26 mouse cellular contexts compared by ENCODE assay signal in genomic region chr2:127074116-127074515, GRCm38 (mm10).
"Had no signal": no experiment of that assay in that cellular context is flagged by ENCODE, and none has a peak within 500 bp of the region (broad histone marks: within the 10 kb centered on the region; RNA-seq: fewer than 3 reads in every experiment).

No protein-coding gene starts in this region.

- H3K27me3 ChIP-seq: embryonic facial prominence, embryonic 12.5 days; embryonic facial prominence, embryonic 13.5 days; embryonic facial prominence, embryonic 15.5 days; forebrain, embryonic 12.5 days; forebrain, embryonic 13.5 days; forebrain, embryonic 15.5 days had no signal

- H3K36me3 ChIP-seq: embryonic facial prominence, embryonic 10.5 days; embryonic facial prominence, embryonic 12.5 days; embryonic facial prominence, embryonic 13.5 days; embryonic facial prominence, embryonic 15.5 days; forebrain, embryonic 10.5 days; forebrain, embryonic 12.5 days; forebrain, embryonic 15.5 days had no signal

- H3K9me3 ChIP-seq: embryonic facial prominence, embryonic 10.5 days; embryonic facial prominence, embryonic 12.5 days; embryonic facial prominence, embryonic 13.5 days; embryonic facial prominence, embryonic 15.5 days; forebrain, embryonic 10.5 days; forebrain, embryonic 12.5 days; forebrain, embryonic 13.5 days; forebrain, embryonic 15.5 days had no signal

- H3K27ac ChIP-seq: embryonic facial prominence, embryonic 10.5 days; embryonic facial prominence, embryonic 12.5 days; embryonic facial prominence, embryonic 13.5 days; embryonic facial prominence, embryonic 15.5 days; forebrain, embryonic 10.5 days; forebrain, embryonic 12.5 days; forebrain, embryonic 13.5 days; forebrain, embryonic 15.5 days; gastrocnemius, adult 2 months; heart, adult 2 months had no signal

- H3K4me3 ChIP-seq: embryonic facial prominence, embryonic 10.5 days; embryonic facial prominence, embryonic 12.5 days; embryonic facial prominence, embryonic 13.5 days; embryonic facial prominence, embryonic 15.5 days; erythroblast, embryonic 14.5 days; forebrain, embryonic 10.5 days; forebrain, embryonic 12.5 days; forebrain, embryonic 13.5 days; forebrain, embryonic 15.5 days; gastrocnemius, adult 2 months; heart, adult 2 months had no signal

- DNase-seq: cerebellum, adult 2 months; cerebellum, adult 8-10 months; cerebellum, adult 9-10 months; cerebellum, adult 9-11 months; cerebellum, postnatal 10 days; cerebellum, postnatal 14 days; cerebellum, postnatal 25 days; cerebellum, postnatal 36 days; embryo, embryonic 11 days; forebrain, postnatal 0 days; gastrocnemius, adult 2 months; gastrocnemius, postnatal 10 days; gastrocnemius, postnatal 14 days; gastrocnemius, postnatal 25 days; gastrocnemius, postnatal 36 days; heart, adult 18-20 months; heart, adult 2 months had no signal
